Mouse (Mus musculus): ENCODE measurements around the gene Hist1h1e.

DNA sequence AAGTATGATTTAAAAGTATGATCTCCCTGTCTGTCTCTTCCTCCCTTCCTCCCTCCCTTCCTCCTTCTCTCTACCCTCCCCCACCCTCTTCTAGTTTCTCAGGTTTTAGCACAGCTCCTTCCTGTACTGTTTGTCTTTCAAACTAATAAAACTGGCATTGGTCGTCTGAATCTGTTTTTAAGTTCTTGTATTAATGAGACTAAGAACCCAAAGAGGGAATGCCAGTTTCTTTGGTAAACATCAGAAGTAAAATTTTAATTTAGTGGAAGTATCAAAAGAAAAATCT lies 35.5 kb downstream of the Hist1h1e start:
- TF ChIP-seq EP300 (optimal IDR thresholded peaks at IDR 0.05) (no peak), CTCF (IDR thresholded peaks at IDR 0.05; ENCODE audit: low read depth) (no peak)

Data from stomach, postnatal 0 days (tissue).